Mouse (Mus musculus) forebrain, embryonic 14.5 days (tissue): ENCODE results near the gene 1700028K03Rik. TPM values are rescaled to one million over a fixed set of nuclear protein-coding genes. Genes with fewer than 3 reads are reported as not detected.
A peak's percentile ranks its signal among the peaks of the same experiment; 100 is the strongest.

Source experiments
- ATAC-seq: fragments of 200-750 bp; cut with Nextera tagmentation; 2 replicates; pipeline ENCODE4 v1.8.0; 2017; ENCODE audit warnings: mild to moderate bottlenecking, moderate library complexity
- DNase-seq: peaks from one replicate; pipeline ENCODE4 v3.0.0-alpha.2; 2015; ENCODE audit warnings: low spot score
- H3K27ac ChIP-seq: fragments of 300-500 bp; sonication (generic); 2 replicates; pipeline ENCODE4 v1.5.1; 2014; ENCODE audit warnings: low read depth, mild to moderate bottlenecking, control low read depth, low read length, moderate library complexity
- H3K27me3 ChIP-seq: fragments of 300-500 bp; sonication (generic); replicated peaks from 2 replicates; pipeline ENCODE4 v1.6.1; 2014; ENCODE audit warnings: low read length, control low read depth, mixed read lengths; ENCODE audit not compliant: control insufficient read depth, insufficient read depth
- H3K36me3 ChIP-seq: fragments of 300-500 bp; sonication (generic); 2 replicates; pipeline ENCODE4 v1.6.1; 2014; ENCODE audit warnings: low read length, control low read depth; ENCODE audit not compliant: control insufficient read depth, insufficient read depth
- H3K4me1 ChIP-seq: fragments of 300-500 bp; sonication (generic); 2 replicates; pipeline ENCODE4 v1.6.1; 2014; ENCODE audit warnings: antibody characterized with exemption, low read length, control low read depth; ENCODE audit not compliant: control insufficient read depth, insufficient read depth
- H3K4me2 ChIP-seq: fragments of 300-500 bp; sonication (generic); 2 replicates; pipeline ENCODE4 v1.6.1; 2014; ENCODE audit warnings: mild to moderate bottlenecking, control low read depth, low read length
- H3K4me3 ChIP-seq: fragments of 300-500 bp; sonication (generic); 2 replicates; pipeline ENCODE4 v1.5.1; 2014; ENCODE audit warnings: low read depth, low read length, control low read depth
- H3K9ac ChIP-seq: fragments of 300-500 bp; sonication (generic); 2 replicates; pipeline ENCODE4 v1.6.1; 2014; ENCODE audit warnings: mild to moderate bottlenecking, low read length, control low read depth, moderate library complexity
- H3K9me3 ChIP-seq: fragments of 300-500 bp; sonication (generic); replicated peaks from 2 replicates; pipeline ENCODE4 v1.6.1; 2016; ENCODE audit warnings: low read length, control low read depth, mixed read lengths; ENCODE audit not compliant: control insufficient read depth
- WGBS: fragments of 180-500 bp; shearing (Covaris S2); extraction: QIAGEN DNeasy Blood & Tissue Kit; methylation state at CpG from one replicate; pipeline ENCODE4 v1.1.7; 2014; 5-methylcytosine and 5-hydroxymethylcytosine counted together
- polyA plus RNA-seq: library from polyadenylated mRNA; unstranded; fragments of >200 nt; fragmentation: Nextera tagmentation; extraction: Ambion mirVana; gene quantifications from 2 replicates; pipeline ENCODE4 v1.2.1, GENCODE M21; 2014

Gene 1700028K03Rik
- polyA plus RNA-seq, 1 experiment from 2014 or later = 0.18 TPM

DNA sequence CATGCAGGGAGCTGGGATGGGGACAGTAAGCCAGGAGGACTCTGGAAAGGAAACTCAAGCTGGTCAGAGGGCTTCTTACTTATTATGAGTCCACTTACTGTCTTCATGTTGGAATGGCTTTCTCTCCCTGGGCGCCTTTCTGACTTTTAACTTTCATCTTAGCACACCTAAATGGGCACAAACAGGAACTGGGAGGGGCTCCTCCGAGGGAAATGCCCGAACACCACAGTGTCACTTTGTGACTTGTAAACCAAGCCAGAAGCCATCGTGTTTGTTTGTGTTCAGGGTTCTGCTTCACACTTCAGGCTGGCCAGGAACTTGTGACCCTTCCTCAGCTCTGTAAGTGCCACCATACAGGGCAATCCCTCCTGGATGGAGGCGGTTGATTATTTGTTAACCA lies 19.8 kb downstream of the 1700028K03Rik start:
- Histone ChIP-seq H3K36me3 (peaks cover 35% of the 10 kb centered on the region), H3K9me3 (no peaks in the 10 kb centered on the region), H3K4me3 (no peak overlapping the region), H3K4me1 (no peaks in the 10 kb centered on the region), H3K9ac (no peak overlapping the region), H3K27ac (no peak overlapping the region), H3K27me3 (no peaks in the 10 kb centered on the region), H3K4me2 (no peak overlapping the region)
- WGBS = 90% methylated on average over 5 of the region's 5 CpGs
- DNase-seq (no peak), ATAC-seq (no peak)

DNA sequence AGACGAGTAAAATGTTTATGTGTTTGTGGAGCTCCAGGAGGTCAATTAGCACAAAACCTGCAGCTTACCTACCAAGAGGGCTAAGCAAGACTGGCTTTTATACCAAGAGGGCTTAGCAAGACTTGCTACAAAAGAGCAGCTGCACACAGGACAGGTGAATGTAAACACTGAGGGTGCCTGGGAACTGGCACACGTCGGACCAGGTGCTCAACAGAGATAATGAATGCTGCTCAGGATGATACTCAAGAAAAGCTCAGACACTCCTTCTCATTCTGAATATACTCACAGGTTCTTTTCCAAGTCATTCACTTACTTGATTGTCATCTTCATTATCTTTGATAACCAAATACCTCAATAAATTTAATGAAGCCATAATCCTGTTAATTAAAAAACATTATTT lies 22.5 kb downstream of the 1700028K03Rik start:
- no peak overlapping the region for H3K9ac ChIP-seq
- DNase-seq (no peak), ATAC-seq (no peak)
- H3K27ac ChIP-seq = no peak overlapping the region
- H3K4me1 ChIP-seq = no peaks in the 10 kb centered on the region
- peaks cover 45% of the 10 kb centered on the region for H3K36me3 ChIP-seq
- no peak overlapping the region for H3K4me3 ChIP-seq
- H3K9me3 ChIP-seq = no peaks in the 10 kb centered on the region
- H3K27me3 ChIP-seq = no peaks in the 10 kb centered on the region
- no peak overlapping the region for H3K4me2 ChIP-seq
- 87% methylated on average over 3 of the region's 3 CpGs for WGBS

DNA sequence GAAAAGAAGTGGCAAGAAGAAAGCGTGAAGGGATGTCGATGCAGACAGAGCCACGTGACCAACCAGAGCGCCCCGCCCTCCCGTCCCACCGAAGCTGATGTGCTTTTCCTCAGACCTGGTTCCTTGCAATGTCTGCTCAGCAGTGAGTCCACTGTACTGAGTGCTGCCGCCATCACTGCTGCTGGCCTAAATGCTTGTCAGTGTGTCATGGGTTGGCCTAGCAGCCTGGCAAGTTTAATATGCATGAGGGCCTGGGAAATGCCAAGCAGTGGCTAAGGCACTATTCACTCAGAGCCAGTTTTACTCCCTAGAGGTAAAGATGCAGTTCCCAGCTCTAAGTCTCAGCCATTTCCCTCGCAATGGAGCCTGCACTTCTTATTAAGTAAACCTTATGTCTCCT lies 34.6 kb downstream of the 1700028K03Rik start:
- WGBS = 93% methylated on average over 9 of the region's 9 CpGs
- Histone ChIP-seq H3K4me3 (no peak overlapping the region), H3K27me3 (no peaks in the 10 kb centered on the region), H3K36me3 (peaks cover 27% of the 10 kb centered on the region), H3K9ac (no peak overlapping the region), H3K4me1 (no peaks in the 10 kb centered on the region), H3K27ac (no peak overlapping the region), H3K9me3 (no peaks in the 10 kb centered on the region), H3K4me2 (no peak overlapping the region)
- ATAC-seq = no peak
- DNase-seq = peak; percentile 0

DNA sequence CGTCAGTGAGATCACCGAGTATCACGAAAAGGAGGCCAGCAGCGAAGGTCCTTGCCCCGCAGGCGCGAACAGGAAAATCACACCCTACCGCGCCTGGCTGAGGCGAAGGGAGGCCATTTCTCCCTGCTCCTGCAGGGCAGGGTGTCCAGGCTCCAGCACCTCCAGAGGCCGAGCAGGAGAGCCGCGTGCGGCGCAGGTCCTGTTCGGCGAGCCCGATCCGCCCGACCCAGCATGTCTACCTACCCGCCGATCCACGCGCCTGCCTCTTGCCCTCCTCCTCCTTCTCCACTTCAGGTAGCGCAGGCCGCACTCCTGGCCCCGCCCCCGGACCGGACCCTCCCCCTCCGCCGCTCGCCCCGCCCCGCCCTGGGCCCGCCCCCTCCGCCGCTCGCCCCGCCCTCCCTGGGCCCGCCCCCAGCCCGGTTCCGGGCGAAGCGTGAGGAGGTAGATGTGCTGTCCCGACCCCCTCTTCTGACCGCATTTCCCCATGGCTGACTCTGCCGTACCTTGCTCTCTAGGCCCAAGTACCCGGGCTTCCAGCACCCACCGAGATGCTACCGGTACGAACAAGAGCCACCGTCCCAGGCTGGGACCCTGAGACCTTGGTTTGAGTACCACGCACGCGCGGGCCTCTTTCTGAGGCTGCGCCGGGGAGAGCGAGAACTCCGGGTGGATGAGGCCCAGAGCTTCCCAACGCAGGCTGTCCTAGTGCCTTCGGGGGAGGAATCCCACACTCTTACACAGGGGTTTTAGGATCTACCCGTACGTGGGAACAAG lies 63.0 kb downstream of the 1700028K03Rik start, which contains the start of the genes Rpap2 and Glmn:
Rpap2 (plus strand) TSS at position 73 of the 777 bp plus-strand sequence.
Glmn (minus strand) TSS at position 588 of the 777 bp plus-strand sequence.
- Histone ChIP-seq H3K9me3 (no peaks in the 10 kb centered on the region), H3K9ac (peak within 1 kb of the TSS; percentile 81), H3K4me1 (no peaks in the 10 kb centered on the region; the same call in 1 of the 2 replicates), H3K27me3 (no peaks in the 10 kb centered on the region), H3K27ac (peak within 1 kb of the TSS; percentile 80), H3K4me3 (peak within 1 kb of the TSS; percentile 71), H3K36me3 (peaks cover 16% of the 10 kb centered on the region), H3K4me2 (peak within 1 kb of the TSS; percentile 50)
- ATAC-seq (peak; percentile 95), DNase-seq (peak; percentile 95)
- WGBS = 1% methylated on average over 60 of the region's 64 CpGs

DNA sequence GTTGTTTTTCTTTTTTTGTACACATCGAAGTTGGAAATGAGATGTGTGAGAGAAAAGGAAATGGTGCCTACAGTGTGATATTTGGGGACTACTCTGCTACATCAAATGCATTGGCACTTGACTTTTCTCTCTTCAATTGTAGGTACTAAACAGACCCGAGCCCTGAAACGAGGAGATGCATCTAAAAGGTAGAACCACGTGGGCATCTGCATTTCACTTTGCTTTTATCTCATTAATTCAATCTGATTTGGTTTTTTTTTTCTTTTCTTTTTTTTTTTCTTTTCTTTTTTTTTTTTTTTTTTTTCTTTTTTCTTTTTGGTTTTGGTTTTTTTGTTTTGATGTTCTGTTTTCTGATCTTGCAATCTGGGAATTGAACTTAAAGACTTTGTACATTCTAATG lies 63.9 kb downstream of the 1700028K03Rik start:
- ATAC-seq (no peak), DNase-seq (peak; percentile 11)
- H3K9ac ChIP-seq = peak overlapping the region; percentile 81; the same call in 1 of the 2 replicates
- H3K4me3 ChIP-seq = peak overlapping the region; percentile 71; the same call in 1 of the 2 replicates
- H3K4me2 ChIP-seq = peak overlapping the region; percentile 50
- no peaks in the 10 kb centered on the region for H3K9me3 ChIP-seq
- H3K36me3 ChIP-seq = peaks cover 17% of the 10 kb centered on the region
- no peaks in the 10 kb centered on the region; the same call in 1 of the 2 replicates for H3K4me1 ChIP-seq
- no peak overlapping the region for H3K27ac ChIP-seq
- WGBS = 17% methylated on average over 4 of the region's 4 CpGs
- no peaks in the 10 kb centered on the region for H3K27me3 ChIP-seq

Other genes with a start within 250 kb of the 1700028K03Rik start
- gene Tgfbr3, start 245.1 kb upstream of the 1700028K03Rik start, polyA plus RNA-seq = 2.2 and 3.5 TPM in 2 replicates
- gene Brdt, start 203.6 kb upstream of the 1700028K03Rik start, polyA plus RNA-seq = 1.4 and 1.8 TPM in 2 replicates
- gene Ephx4, start 132.0 kb upstream of the 1700028K03Rik start, polyA plus RNA-seq = 5.5 and 8.4 TPM in 2 replicates
- gene Lpcat2b, start 103.2 kb upstream of the 1700028K03Rik start, polyA plus RNA-seq = not detected in 2 replicates
- 16.2 and 22.1 TPM in 2 replicates for gene Btbd8, start 96.7 kb upstream of the 1700028K03Rik start, polyA plus RNA-seq
- 0.20 and 0.46 TPM in 2 replicates for gene Gm42669, start 27.1 kb upstream of the 1700028K03Rik start, polyA plus RNA-seq
- 23.5 and 25.1 TPM in 2 replicates for gene Rpap2, start 62.7 kb downstream of the 1700028K03Rik start, polyA plus RNA-seq
- 26.2 and 35.1 TPM in 2 replicates for gene Glmn, start 63.2 kb downstream of the 1700028K03Rik start, polyA plus RNA-seq
- gene Gfi1, start 191.3 kb downstream of the 1700028K03Rik start, polyA plus RNA-seq = not detected in 2 replicates